Mouse (Mus musculus): ENCODE measurements around the gene Cpsf7.

Gene Cpsf7

DNA sequence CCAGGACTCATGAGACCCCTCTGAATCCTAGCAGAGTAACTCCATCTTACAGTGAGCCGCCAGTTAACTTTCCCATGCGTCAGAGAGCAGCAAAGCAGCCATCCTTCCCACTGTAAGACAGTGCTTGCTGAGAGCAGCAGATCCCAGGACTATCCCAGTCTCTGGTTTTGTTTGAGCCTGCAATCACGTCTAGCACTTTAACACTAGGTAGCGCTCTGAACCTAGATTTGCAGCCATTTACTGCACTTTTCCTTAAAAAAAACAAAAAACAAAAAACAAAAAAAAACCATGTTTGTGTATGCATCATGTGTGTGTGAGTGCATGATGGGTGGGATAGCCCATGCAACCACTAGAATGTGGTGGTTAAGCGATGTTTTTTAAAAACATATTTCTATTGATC, 35.0 kb downstream of the Cpsf7 start:
- DNase-seq (ENCODE audit: low spot score in 2 of 2) = no peak

DNA sequence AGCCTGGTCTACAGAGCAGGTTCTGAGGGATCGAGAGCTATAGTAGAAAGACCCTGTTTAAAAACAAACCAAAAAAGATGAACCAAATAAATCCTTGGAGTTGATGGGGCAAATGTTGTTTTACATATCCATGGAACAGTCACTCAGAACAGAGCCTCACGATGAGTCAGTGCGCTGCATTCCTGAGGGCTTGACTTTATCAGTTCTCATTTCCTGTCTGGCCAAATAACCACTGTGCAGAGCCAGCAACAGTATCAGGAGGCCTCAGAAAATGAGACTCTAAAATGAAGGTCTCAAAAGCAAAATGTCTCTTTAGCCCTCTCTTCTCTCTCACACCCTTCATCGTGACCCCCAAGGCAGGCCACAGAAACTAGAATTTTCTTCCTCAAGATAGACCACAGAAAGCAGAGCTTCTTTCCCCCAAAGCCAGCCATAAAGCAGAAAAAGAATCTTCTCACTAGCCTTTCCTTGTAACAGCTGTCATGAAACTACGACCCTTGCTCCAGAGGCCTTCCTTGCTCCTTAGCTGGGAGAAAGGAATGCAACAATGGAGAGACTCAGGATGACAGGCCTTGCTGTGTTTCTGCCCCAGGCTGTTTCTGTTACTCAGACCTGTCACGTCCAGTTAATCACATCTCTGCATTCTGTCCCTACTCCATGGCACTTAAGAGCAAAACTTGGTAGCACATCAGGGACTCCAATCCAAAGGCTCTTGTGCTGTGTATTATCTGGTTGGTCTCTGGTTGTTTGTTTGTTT, 36.7 kb downstream of the Cpsf7 start:
- no peak for DNase-seq (ENCODE audit: low spot score in 2 of 2)

DNA sequence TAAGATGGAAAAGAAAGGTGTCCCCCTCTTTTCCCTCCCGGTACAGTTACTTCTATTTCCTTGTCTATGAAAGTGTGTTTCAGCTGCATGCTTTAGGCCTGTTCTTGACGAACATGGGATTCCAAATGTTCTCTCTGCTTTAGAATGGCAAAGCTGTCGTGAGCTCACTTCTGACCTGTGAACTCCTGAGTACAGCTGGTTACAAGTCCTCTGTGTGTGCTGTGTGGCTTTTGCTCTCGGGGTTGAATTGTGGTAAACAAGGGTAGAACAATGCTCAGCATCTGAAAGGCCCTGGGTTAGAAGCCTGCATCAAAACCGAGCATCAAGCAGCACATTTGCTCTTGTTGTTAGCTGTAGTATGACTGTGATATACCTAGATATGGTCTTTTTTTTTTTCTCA, 37.3 kb downstream of the Cpsf7 start:
- DNase-seq (ENCODE audit: low spot score in 2 of 2) = no peak

- no peak for DNase-seq (ENCODE audit: low spot score in 2 of 2)
Measured at GRCm38 (mm10) chr19:10564278-10564677, 39.2 kb downstream of the Cpsf7 start.

- no peak for DNase-seq (ENCODE audit: low spot score in 2 of 2)
Measured at GRCm38 (mm10) chr19:10565217-10565616, 40.2 kb downstream of the Cpsf7 start.

- DNase-seq (ENCODE audit: low spot score in 2 of 2) = no peak
Measured at GRCm38 (mm10) chr19:10569627-10570026, 44.6 kb downstream of the Cpsf7 start.

DNA sequence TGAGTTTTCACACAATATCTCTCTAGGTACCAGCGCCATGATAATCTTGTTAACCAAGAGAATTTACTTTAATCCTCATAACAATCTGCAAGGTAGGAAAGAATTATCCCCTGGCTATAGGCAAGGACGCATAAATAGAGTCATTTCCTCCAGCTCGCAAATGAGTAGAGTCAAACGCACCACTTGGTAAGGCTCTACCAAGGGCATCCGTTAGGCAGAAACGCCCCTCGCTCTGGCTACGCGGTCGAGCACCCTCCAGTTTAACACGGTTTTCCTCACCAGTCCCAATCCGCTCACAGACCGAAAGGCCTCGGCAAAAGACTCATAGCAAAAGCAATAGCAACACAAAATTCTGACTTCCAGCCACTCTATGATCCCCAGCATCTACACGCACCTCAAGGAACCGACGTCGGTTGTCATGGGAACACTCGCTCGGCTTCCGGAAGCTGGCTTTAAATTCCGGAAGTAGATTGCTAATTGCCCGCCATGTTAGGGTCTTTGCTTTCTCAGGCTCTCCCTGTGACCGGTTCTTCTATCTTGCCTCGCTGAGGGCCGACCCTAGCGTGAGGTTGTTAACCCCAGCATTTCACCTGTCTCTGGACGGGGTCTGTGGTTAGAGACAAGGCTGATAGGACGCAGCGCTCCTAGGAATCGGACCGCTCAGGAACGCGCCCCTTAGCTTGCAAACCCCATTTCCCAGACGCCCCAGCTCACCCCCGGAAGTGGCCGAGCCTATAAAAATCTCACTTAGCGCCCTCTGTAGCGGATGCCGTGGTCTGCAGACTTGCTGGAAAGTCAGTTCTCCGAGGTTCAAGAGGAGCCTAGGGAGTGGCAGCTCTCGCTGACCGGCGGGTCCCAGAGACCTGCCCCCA, 51.9 kb downstream of the Cpsf7 start, which contains the start of the genes Cyb561a3 and Tmem138:
TSS of gene Cyb561a3 (plus strand) at position 483 of the 872 bp plus-strand sequence.
TSS of gene Tmem138 (minus strand) at position 673 of the 872 bp plus-strand sequence.
- DNase-seq (ENCODE audit: low spot score in 2 of 2) = peak; percentile 92 to 93

DNA sequence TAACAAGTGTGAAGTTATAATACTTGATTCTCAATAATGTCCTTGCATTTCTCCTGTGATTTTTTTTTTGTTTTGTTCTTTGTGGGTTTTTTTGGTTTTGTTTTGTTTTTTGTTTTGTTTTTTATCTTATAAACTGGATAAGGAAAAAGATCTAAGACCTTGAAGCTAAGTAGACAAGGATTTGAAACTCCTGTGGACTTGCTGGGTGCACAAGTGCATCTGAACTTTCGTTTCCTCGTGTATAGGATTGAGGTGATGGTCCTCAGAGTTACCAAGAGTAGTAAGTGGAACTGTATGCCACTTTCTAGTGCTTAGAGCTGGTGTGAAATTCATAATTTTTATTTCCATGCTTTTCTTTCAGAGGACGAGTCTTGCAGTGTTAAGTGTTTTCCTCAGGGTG, 55.0 kb downstream of the Cpsf7 start:
- DNase-seq (ENCODE audit: low spot score in 2 of 2) = no peak

- DNase-seq (ENCODE audit: low spot score in 2 of 2) = peak; percentile 45 to 65
Measured at GRCm38 (mm10) chr19:10580761-10581160, 55.7 kb downstream of the Cpsf7 start.

GRCm38 (mm10) chr19:10581984-10582383, 56.9 kb downstream of the Cpsf7 start:
- peak; percentile 86 to 87 for DNase-seq (ENCODE audit: low spot score in 2 of 2)

DNA sequence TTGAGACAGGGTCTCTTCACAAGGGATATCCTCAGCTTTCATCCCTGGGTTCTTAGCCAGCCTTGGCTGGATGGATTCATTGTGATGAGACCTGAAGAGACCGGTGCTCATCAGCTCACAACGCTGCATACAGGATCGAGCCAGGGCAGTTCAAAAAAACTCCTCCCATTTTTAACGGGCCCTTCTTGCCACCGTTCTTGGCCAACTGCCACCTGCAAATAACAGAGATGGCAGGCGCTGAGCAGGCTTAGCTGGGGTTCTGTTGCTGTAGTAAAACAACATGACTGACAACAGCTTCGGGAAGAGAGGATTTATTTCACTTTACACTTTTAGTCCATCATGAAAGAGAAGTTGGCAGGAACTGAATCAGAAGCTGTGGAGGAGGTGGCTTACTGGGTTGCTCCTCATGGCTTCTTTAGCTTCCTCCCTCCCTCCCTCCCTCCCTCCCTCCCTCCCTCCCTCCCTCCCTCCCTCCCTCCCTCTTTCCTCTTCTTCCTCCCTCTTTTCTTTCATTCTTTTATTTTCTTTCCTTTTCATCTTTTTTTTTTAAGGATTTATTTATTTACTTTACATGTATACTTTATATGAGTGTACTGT, 58.6 kb downstream of the Cpsf7 start:
- no peak for DNase-seq (ENCODE audit: low spot score in 2 of 2)

DNA sequence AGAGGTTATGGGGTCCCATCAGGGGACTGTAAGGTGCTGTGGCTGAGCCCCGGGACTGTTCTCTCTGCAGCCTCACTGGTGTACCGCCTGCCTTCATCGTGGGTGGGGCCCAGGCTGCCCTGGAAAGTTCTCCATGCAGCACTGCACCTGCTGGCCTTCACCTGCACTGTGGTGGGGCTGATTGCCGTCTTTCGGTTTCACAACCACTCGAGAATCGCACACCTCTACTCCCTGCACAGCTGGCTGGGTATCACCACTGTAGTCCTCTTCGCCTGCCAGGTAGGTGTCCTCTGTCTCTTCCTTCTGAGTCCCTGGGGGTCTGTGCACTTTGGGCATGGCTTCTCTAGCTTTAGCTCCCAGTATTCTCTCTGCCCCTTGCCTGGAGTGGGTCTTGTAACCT, 60.0 kb downstream of the Cpsf7 start:
- DNase-seq (ENCODE audit: low spot score in 2 of 2) = peak; percentile 88 to 90

GRCm38 (mm10) chr19:10587231-10587630, 62.2 kb downstream of the Cpsf7 start:
- DNase-seq (ENCODE audit: low spot score in 2 of 2) = no peak

DNA sequence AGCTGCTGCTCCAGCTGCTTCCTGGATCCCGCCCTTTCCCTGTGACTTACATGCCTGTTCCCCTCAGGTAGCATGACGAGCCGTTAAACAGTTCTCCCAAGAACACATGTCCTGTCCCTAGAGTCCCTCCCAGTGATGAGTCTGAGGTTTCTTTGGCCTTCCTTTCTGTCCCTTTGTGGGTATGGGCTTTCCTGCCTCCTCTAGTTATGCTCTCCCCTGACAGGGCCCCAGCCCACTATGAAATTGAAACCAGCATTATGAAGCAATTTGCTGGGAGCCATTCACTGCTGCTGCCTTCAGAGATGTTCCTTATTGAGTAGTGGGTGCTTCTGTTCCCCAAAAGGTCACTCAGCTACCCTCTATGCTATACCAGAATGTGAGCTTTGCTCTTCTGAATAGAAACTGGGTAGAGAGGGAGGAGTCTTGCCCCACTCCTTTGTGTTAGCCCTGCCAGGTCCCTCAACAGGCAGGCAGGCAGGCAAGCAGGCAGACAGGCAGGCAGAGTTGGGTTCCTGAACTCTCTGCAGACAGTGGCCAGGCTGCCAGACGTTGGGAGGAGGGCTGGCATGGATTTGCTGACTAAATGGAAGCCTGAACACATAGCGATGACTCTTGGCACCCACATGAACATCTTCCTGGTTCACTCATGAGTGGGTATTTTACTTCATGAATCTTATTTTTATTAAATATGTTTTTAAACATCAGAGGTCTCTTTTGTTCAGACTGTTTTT, 64.2 kb downstream of the Cpsf7 start:
- DNase-seq (ENCODE audit: low spot score in 2 of 2) = no peak

- no peak for DNase-seq (ENCODE audit: low spot score in 2 of 2)
Measured at GRCm38 (mm10) chr19:10590301-10590700, 65.2 kb downstream of the Cpsf7 start.

DNA sequence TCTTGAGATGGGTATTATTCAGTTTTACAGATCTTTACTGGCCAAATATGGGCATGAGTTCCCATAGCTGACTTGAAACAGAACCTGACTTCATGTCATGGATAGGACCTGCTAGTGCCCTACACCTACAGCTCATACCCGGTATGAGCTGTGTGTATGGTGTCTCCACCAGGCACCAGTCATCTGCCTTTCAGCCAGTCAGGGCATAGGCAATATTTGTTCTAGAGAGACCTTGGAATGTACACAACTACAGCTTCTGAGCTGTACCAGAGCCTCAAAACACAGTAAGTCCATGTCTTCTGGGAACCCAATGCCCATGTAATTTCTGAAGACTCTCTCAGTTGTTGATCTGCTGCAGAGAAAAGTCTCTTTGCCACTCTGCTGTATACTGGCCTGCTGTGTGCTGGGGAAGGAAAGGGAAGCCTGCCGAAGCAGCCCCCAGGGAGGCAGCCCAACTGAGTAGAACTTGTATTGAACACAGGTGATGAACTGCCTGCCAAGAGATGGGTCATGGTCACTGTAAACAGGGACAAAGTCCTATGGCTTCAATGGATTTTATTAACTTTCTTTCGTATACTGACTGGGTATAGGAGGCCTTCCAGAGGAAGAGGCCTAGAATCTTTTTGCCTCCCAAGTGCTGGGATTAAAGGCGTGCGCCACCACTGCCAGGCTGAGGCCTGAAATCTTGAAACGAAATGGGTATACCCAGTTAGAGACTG, 66.8 kb downstream of the Cpsf7 start:
- DNase-seq (ENCODE audit: low spot score in 2 of 2) = no peak
